Mouse (Mus musculus) lung, postnatal 0 days (tissue): ENCODE results near the gene Axl. TPM values are rescaled to one million over a fixed set of nuclear protein-coding genes. Genes with fewer than 3 reads are reported as not detected.
A peak's percentile ranks its signal among the peaks of the same experiment; 100 is the strongest.

Experiments used
- ATAC-seq: fragments of 200-750 bp; cut with Nextera tagmentation; 2 replicates; pipeline ENCODE4 v1.8.0; 2017; ENCODE audit warnings: moderate library complexity
- DNase-seq: peaks from one replicate; pipeline ENCODE4 v3.0.0-alpha.2; 2016; ENCODE audit warnings: low spot score
- H3K27ac ChIP-seq: fragments of 300-500 bp; sonication (generic); 2 replicates; pipeline ENCODE4 v1.5.1; 2014; ENCODE audit warnings: antibody characterized with exemption, mild to moderate bottlenecking, low read length, mixed read lengths
- H3K27me3 ChIP-seq: fragments of 300-500 bp; sonication (generic); replicated peaks from 2 replicates; pipeline ENCODE4 v1.6.1; 2014; ENCODE audit warnings: low read length, mixed read lengths; ENCODE audit not compliant: insufficient read depth
- H3K36me3 ChIP-seq: fragments of 300-500 bp; sonication (generic); 2 replicates; pipeline ENCODE4 v1.6.1; 2014; ENCODE audit warnings: low read length, mixed read lengths; ENCODE audit not compliant: insufficient read depth
- H3K4me1 ChIP-seq: fragments of 300-500 bp; sonication (generic); 2 replicates; pipeline ENCODE4 v1.6.1; 2014; ENCODE audit warnings: antibody characterized with exemption, low read depth, low read length, mixed read lengths; ENCODE audit not compliant: insufficient read depth
- H3K4me2 ChIP-seq: fragments of 300-500 bp; sonication (generic); replicated peaks from 2 replicates; pipeline ENCODE4 v1.6.1; 2014; ENCODE audit warnings: low read depth, mild to moderate bottlenecking, low read length, moderate library complexity, mixed read lengths
- H3K4me3 ChIP-seq: fragments of 300-500 bp; sonication (generic); 2 replicates; pipeline ENCODE4 v1.5.1; 2014; ENCODE audit warnings: low read depth, low read length
- H3K9ac ChIP-seq: fragments of 300-500 bp; sonication (generic); replicated peaks from 2 replicates; pipeline ENCODE4 v1.6.1; 2014; ENCODE audit warnings: low read depth, mild to moderate bottlenecking
- H3K9me3 ChIP-seq: fragments of 300-500 bp; sonication (generic); 2 replicates; pipeline ENCODE4 v1.6.1; 2016; ENCODE audit warnings: low read length, mixed read lengths
- CTCF ChIP-seq: IDR thresholded peaks from 2 replicates; pipeline ENCODE4 v1.5.1; 2016; ENCODE audit warnings: antibody characterized with exemption, mild to moderate bottlenecking
- EP300 ChIP-seq: IDR thresholded peaks from 2 replicates; pipeline ENCODE4 v1.6.1; 2016; ENCODE audit warnings: antibody characterized with exemption, mild to moderate bottlenecking, control low read depth
- WGBS: fragments of 180-500 bp; shearing (Covaris S2); extraction: QIAGEN DNeasy Blood & Tissue Kit; methylation state at CpG from one replicate; pipeline ENCODE4 v1.1.7; 2014; 5-methylcytosine and 5-hydroxymethylcytosine counted together
- polyA plus RNA-seq: library from polyadenylated mRNA; unstranded; fragments of >200 nt; fragmentation: Nextera tagmentation; extraction: Ambion mirVana; gene quantifications from 2 replicates; pipeline ENCODE4 v1.2.1, GENCODE M21; 2015

Axl gene
- 74.6 and 81.6 TPM in 2 replicates for polyA plus RNA-seq

DNA sequence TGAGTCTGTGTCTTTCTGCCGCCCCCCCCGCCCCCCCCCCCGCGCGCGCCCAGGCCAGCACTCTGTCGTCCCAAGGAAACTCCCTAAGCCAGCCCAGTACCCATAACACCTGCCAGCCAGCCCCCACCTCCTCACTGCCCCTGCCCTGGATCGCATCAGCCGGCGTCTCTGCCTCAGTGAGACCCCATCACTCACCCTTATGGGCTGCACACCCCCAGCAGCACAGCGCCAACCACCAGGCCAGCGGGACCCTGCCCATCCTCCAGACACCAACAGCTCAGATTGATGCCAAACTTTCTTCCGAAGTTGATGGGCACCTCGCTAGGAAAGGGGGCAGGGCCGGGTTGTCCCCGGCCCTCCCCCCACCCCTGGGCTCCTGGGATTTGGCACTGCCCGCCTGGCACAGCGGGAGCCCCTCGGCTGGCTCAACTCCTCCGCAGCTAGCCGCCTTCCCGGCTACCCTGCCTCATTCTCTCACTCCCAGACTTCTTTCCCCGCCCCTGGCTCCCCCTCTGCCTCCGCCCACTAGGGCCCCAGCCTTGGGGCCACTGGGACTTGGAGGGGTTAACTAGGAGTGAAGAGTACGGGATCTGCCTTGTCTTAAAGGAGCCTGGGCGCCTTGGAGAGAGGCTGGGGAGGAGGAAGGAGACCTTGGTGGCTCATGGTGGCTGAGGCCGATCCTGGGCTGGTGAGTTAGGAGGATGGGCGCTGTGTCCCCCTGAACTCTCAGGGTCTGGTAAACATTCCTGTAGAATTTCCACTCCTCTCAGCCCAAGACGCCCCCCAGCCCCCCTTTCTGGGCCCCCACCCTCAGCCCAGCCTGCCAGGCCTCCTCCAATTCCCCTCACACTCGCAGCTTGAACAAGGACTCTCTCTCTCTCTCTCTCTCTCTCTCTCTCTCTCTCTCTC, at the start of gene Axl:
Gene Axl, minus strand, starts transcription at position 486 of the 909 bp plus-strand sequence.
- no peaks in the 10 kb centered on the region for H3K27me3 ChIP-seq
- H3K4me2 ChIP-seq: peak within 1 kb of the TSS; percentile 64
- H3K36me3 ChIP-seq: no peaks in the 10 kb centered on the region
- peak within 1 kb of the TSS; percentile 43 for H3K4me3 ChIP-seq
- peaks cover 4% of the 10 kb centered on the region for H3K4me1 ChIP-seq
- no peaks in the 10 kb centered on the region for H3K9me3 ChIP-seq
- peak; percentile 82 for ATAC-seq
- peak; percentile 80 for DNase-seq
- peak within 1 kb of the TSS; percentile 44 for H3K27ac ChIP-seq
- 6% methylated on average over 24 of the region's 30 CpGs for WGBS
- no peak for TF ChIP-seq CTCF
- TF ChIP-seq EP300: no peak
- H3K9ac ChIP-seq: peak within 1 kb of the TSS; percentile 30

DNA sequence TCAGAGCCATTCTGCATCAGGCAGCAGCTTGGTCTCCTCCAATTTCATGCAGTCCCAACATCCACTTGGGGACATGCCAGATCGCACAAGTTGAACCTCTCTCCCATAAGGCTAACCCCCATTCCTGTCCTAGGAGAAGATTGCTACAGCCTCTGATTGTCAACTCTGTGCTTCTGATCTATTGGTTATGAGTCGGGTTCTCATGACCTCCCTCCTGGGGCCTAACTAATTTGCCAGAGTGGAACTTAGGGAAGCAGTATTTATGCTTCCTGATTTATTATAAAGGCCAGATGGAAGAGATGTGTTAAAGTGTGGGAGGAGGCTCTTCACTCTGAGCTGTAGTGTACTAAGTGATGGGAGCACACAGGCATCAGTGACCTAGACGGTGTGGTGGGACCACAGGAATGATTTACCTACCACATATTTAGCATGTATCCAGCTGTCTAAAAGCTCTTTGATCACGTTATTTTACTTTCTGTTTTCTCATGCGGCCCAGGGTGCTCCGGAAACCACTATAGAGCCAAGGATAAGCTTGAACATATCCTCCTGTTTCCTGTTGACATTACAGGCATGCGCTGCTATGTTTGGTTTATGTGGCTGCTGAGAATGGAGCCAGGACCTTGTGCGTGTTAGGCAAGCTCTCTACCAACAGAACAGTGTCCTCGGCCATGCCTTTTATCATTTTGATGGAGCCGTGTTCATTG, 46.8 kb upstream of the Axl start:
- H3K9ac ChIP-seq: no peak overlapping the region
- no peaks in the 10 kb centered on the region for H3K36me3 ChIP-seq
- H3K9me3 ChIP-seq: no peaks in the 10 kb centered on the region
- no peak overlapping the region for H3K4me3 ChIP-seq
- TF ChIP-seq CTCF (no peak), EP300 (peak; percentile 76)
- peak; percentile 62 for DNase-seq
- H3K27me3 ChIP-seq: no peaks in the 10 kb centered on the region
- no peak overlapping the region for H3K4me2 ChIP-seq
- H3K4me1 ChIP-seq: peaks cover 10% of the 10 kb centered on the region; the same call in 1 of the 2 replicates
- peak; percentile 74 for ATAC-seq
- peak overlapping the region; percentile 40; the same call in 1 of the 2 replicates for H3K27ac ChIP-seq
- 40% methylated on average over 10 of the region's 10 CpGs for WGBS

DNA sequence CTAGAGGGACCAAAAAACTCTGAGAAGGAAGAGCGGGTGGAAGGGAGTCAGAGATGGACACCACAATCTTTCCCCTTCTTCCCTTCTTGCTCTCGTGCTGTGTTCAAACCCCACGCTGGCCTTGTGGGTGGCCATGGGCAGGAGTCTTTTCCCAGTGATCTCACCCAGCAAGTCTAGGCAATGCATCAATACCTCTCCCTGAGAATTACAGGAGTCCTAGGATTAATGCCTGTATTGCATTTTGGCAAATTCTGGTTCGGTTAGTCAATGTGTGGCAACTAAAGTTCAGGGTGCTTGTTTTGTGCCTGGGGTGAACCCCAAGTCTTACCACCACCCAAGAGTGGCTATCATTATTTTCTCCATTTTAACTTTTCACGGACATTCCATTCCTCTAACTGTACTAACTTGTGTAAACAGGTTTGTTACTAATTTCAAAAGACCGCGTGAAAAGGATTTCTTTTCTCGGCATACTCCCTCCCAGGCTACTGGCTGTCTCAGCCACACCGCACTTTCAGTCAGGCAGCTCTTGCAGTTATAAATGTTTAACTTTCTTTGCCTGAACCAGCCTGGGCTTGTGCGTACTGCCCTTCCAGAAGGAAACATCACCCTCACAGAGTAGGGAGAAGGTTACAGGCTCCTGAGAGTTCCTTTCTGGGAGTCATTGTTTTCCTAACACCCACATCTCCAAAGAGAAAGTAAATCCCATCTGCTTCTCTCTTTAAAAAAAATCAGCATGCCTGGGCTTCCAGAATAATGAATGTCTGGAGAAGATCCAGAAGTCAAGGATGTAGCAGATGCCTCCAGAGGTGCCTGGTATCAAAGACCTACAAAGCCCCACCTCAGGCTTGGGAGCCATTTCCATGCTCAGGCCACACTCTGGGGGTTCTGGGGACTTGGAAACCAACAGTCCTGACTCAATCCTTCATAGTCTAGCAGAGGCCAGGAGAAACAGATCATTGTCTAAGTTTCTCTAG, 43.3 kb upstream of the Axl start:
- DNase-seq: peak; percentile 35
- H3K27me3 ChIP-seq: no peaks in the 10 kb centered on the region
- no peak for TF ChIP-seq EP300
- no peak for TF ChIP-seq CTCF
- WGBS: 59% methylated on average over 10 of the region's 10 CpGs
- H3K4me2 ChIP-seq: no peak overlapping the region
- no peak overlapping the region for H3K9ac ChIP-seq
- ATAC-seq: no peak
- H3K4me3 ChIP-seq: no peak overlapping the region
- no peak overlapping the region for H3K27ac ChIP-seq
- no peaks in the 10 kb centered on the region for H3K36me3 ChIP-seq
- peaks cover 10% of the 10 kb centered on the region; the same call in 1 of the 2 replicates for H3K4me1 ChIP-seq
- no peaks in the 10 kb centered on the region for H3K9me3 ChIP-seq

DNA sequence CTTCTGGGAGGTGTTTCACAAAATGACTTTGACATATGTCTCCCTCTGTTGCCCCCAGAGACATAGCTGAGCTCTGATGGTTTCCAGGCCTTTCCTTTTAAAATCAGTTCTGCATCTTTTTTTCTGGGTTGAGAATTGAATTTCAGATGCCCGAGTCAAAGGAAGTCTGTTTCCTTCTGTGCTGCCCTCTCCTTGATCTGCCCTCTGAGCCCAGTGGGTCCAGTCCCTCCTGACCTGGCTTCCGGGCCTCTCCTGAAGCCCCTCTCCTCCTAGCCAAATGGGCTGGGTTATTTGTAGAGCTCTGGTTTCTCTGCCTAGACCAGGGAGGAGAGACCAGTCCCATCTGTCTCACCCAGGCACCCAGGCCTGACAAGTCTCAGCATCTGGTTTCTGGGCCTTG, 41.7 kb upstream of the Axl start:
- Histone ChIP-seq H3K36me3 (no peaks in the 10 kb centered on the region), H3K4me2 (no peak overlapping the region), H3K27me3 (no peaks in the 10 kb centered on the region), H3K9me3 (no peaks in the 10 kb centered on the region), H3K4me3 (no peak overlapping the region), H3K9ac (no peak overlapping the region), H3K4me1 (peaks cover 2% of the 10 kb centered on the region; the same call in 1 of the 2 replicates), H3K27ac (no peak overlapping the region)
- DNase-seq (no peak), ATAC-seq (no peak)
- TF ChIP-seq CTCF (no peak), EP300 (no peak)
- WGBS: 43% methylated on average over 2 of the region's 2 CpGs

DNA sequence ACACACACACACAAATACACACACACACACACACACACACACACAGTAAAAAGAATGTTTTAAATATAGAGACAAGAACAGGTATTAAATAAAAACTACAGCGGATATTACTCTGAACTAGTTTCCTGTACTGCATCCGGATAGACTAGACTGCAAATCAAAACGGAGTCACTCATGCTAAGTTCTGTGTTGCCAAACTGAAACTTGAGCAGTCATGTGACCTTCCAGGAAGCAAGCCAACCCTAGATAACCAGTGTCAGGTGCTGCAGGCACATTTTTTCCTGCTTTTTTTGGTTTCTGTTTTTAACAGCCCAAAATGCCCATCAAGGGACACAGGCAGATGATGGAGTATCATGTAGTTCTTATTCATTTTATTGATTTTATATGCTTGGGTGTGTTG, 38.7 kb upstream of the Axl start:
- Histone ChIP-seq H3K4me2 (no peak overlapping the region), H3K4me1 (no peaks in the 10 kb centered on the region)
- peak; percentile 74 for DNase-seq

More for the DNA sequence above, 38.7 kb upstream of the Axl start:
- no peak for TF ChIP-seq EP300
- no peak for TF ChIP-seq CTCF
- no peaks in the 10 kb centered on the region for H3K27me3 ChIP-seq
- H3K9me3 ChIP-seq: no peaks in the 10 kb centered on the region
- H3K27ac ChIP-seq: no peak overlapping the region
- WGBS: 16% methylated on average over 3 of the region's 3 CpGs
- H3K4me3 ChIP-seq: no peak overlapping the region
- H3K9ac ChIP-seq: no peak overlapping the region
- peak; percentile 70 for ATAC-seq
- H3K36me3 ChIP-seq: no peaks in the 10 kb centered on the region
